Mouse (Mus musculus) adrenal gland, adult 18-20 months (tissue): ENCODE results near the gene Cd300lg. TPM values are rescaled to one million over a fixed set of nuclear protein-coding genes. Genes with fewer than 3 reads are reported as not detected.

Experiments
- DNase-seq, 2 experiments: peaks; one replicate each; pipeline ENCODE4 v3.0.0; 2021 to 2022; ENCODE audit warnings: low spot score in 2 of 2
- long read RNA-seq, 2 experiments: library from polyadenylated mRNA; stranded (forward); transcript quantifications; one replicate each; pipeline ENCODE4 v2.0.0; 2021
- total RNA-seq, 2 experiments: library from RNA; stranded (reverse); gene quantifications; 1 replicate in 1 of 2; 2 replicates in 1 of 2; pipeline ENCODE4 v1.2.3; 2021

Gene Cd300lg
- total RNA-seq = 10 to 100 TPM; 32.4 to 33.4 TPM
- long read RNA-seq, experiment 1, transcript Cd300lg-201 (7 exons, 2,353 nt) = major isoform, 10 of 17 reads
- long read RNA-seq, experiment 1, partial matches to known transcripts = 1 of 17 reads
- long read RNA-seq, experiment 1, other reads (novel, unspliced or antisense) = 2 of 17 reads
- long read RNA-seq, experiment 2, transcript Cd300lg-201 (7 exons, 2,353 nt) = major isoform, 7 of 25 reads
- long read RNA-seq, experiment 2, partial matches to known transcripts = 9 of 25 reads
- long read RNA-seq, experiment 2, other reads (novel, unspliced or antisense) = 2 of 25 reads

GRCm38 (mm10) chr11:102041350-102041949 lies at the start of gene Cd300lg:
Gene Cd300lg, plus strand, starts transcription at chr11:102041509.
- no peak for DNase-seq

GRCm38 (mm10) chr11:101991813-101992212 lies 49.5 kb upstream of the Cd300lg start:
- no peak for DNase-seq

- DNase-seq = no peak
These were observed 48.9 kb upstream of the Cd300lg start for GRCm38 (mm10) chr11:101992411-101992810.

- no peak for DNase-seq
These were observed 47.2 kb upstream of the Cd300lg start for GRCm38 (mm10) chr11:101994100-101994499.

GRCm38 (mm10) chr11:101995938-101996337 lies 45.4 kb upstream of the Cd300lg start:
- DNase-seq = no peak

- no peak for DNase-seq
These were observed 43.1 kb upstream of the Cd300lg start for GRCm38 (mm10) chr11:101998258-101998657.

- no peak for DNase-seq
These were observed 41.8 kb upstream of the Cd300lg start for GRCm38 (mm10) chr11:101999466-101999865.

GRCm38 (mm10) chr11:102004251-102004650 lies 37.1 kb upstream of the Cd300lg start:
- no peak for DNase-seq

GRCm38 (mm10) chr11:102006271-102006670 lies 35.0 kb upstream of the Cd300lg start:
- no peak for DNase-seq

- DNase-seq = no peak
These were observed 34.6 kb upstream of the Cd300lg start for GRCm38 (mm10) chr11:102006688-102007087.

GRCm38 (mm10) chr11:102008372-102008771 lies 32.9 kb upstream of the Cd300lg start:
- no peak for DNase-seq

- DNase-seq = no peak
These were observed 32.2 kb upstream of the Cd300lg start for GRCm38 (mm10) chr11:102008954-102009637.

- DNase-seq = no peak
These were observed 31.2 kb upstream of the Cd300lg start for GRCm38 (mm10) chr11:102010140-102010539.

- DNase-seq = no peak
These were observed 29.8 kb upstream of the Cd300lg start for GRCm38 (mm10) chr11:102011510-102011909.

- no peak for DNase-seq
These were observed 28.1 kb upstream of the Cd300lg start for GRCm38 (mm10) chr11:102013201-102013600.

GRCm38 (mm10) chr11:102015472-102015871 lies 25.8 kb upstream of the Cd300lg start:
- DNase-seq = no peak

GRCm38 (mm10) chr11:102016136-102016535 lies 25.2 kb upstream of the Cd300lg start:
- DNase-seq = no peak

- DNase-seq = no peak
These were observed 21.6 kb upstream of the Cd300lg start for GRCm38 (mm10) chr11:102019736-102020135.

- no peak for DNase-seq
These were observed 20.1 kb upstream of the Cd300lg start for GRCm38 (mm10) chr11:102021196-102021595.

- no peak for DNase-seq
These were observed 17.9 kb upstream of the Cd300lg start for GRCm38 (mm10) chr11:102023406-102023805.

- no peak for DNase-seq
These were observed 17.1 kb upstream of the Cd300lg start for GRCm38 (mm10) chr11:102024084-102024758.

- no peak for DNase-seq
These were observed 16.4 kb upstream of the Cd300lg start for GRCm38 (mm10) chr11:102024875-102025274.
